Mouse (Mus musculus) cerebellum, adult 8-10 months (tissue): ENCODE data around the gene Hfm1.

ENCODE experiments used
- DNase-seq: peaks from one replicate; pipeline ENCODE4 v3.0.0; 2022

The Hfm1 gene

GRCm38 (mm10) chr5:106925488-106926368, at the start of gene Hfm1:
Gene Hfm1 (minus strand): TSS chr5:106926321.
- DNase-seq: peak; percentile 76

GRCm38 (mm10) chr5:106973883-106974282, 47.8 kb upstream of the Hfm1 start:
- DNase-seq: no peak

- DNase-seq: no peak
These were observed 41.5 kb upstream of the Hfm1 start for GRCm38 (mm10) chr5:106967578-106967977.

DNA sequence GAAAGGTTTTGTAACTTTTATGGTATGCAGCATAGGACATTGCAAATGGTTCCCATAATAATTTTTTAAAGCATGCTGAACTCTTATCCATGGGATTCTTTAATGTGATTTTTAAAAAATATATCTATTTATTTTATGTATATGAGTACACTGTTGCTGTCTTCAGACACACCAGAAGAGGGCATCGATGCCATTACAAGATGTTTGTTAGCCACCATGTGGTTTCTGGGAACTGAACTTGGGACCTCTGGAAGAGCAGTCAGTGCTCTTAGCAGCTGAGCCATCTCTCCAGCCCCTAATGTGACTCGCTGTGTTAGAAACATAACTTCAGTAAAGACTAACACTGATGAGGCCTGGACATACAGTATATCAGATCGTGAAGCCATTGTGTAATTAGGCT, 40.3 kb upstream of the Hfm1 start:
- DNase-seq: no peak

DNA sequence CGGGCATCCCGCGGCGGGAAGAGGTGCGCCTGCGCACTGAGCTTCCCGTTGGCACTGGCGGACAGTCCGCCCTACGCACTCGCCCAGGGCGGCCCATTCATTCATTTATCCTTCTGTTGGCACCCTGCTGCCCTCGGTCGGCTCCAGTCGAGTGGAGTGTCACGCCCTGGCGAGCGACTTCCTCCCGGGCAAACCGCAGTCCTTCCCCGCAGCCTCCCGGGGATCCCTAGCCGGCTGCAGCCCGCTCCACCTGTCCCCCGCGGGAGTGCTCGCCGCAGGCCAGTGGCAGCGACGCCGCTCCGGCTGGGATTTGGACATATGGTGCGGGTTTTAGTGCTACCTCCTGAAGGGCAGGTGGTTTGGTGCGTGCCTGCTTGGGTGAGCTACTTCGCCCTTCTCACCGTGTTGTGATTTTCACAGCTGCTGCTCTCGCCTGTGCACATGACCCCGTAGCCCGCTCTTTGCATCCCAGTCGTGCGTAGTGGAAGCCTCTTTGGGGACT, 38.4 kb upstream of the Hfm1 start:
- no peak for DNase-seq

DNA sequence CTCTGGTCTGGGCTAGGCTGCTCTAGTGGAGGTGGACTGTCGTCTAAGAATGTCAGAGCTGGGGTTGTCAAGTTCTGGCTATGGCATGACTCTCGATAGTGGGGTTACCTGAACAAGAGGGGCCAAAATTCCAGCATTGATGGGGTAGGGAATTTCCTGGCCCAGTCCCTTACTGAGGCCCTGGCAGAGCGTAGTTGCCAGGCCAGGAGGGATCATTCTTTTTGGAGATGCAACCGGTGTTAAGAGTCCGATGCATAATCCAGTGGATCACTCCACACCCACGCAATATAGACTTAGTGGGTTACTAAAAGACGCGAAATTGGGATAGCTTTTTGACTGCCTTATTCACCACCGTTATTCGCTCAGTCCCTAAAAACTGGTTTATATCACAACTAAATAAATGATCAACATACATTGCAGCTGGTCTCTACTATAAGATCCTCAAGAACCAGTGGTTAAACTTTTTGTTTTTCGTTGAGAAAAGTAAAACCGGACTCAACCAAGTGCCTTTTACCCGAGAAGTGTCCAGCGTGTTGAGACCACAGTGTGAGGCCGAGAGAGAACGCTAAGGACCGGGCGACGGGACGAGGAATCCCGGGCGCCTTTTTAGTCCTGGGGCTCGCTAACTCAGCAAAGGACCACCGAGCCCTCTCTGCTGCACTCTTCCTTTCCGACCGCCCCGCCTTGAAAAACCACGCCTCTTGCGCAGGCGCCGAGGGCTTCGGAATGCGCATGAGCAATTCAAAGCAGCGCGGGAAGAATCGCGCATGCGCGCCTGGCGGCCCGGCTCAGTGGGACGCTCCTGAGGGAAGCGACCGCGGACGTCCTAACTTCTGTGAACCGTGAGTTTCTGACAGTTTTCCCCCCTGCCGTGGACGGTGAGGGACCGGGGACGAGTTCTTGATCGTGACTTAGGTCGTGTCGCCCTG, 37.7 kb upstream of the Hfm1 start, which contains the start of gene Cdc7:
TSS of gene Cdc7 (plus strand) at position 739 of the 929 bp plus-strand sequence.
- peak; percentile 96 for DNase-seq

GRCm38 (mm10) chr5:106960451-106960850, 34.3 kb upstream of the Hfm1 start:
- no peak for DNase-seq

- DNase-seq: no peak
These were observed 32.9 kb upstream of the Hfm1 start for GRCm38 (mm10) chr5:106959031-106959430.

DNA sequence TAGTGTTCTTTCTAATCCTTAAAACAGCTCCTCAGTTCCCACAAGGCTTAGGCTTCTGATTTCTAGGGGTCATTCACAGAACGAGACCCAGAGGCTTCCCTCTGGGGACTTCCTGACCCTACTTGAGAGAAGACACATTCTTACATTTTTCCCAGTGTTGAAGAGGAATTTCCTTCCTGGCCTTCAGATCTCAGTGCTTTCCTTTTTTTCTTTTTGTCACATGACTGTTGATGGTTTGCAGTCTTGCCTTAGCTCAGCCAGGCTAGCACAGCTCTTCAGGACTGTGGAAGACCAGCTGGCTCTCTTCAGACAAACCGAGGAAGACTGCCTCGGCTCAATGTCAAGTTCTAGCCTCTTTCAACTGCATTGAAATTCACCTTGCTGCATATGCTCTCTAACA, 30.3 kb upstream of the Hfm1 start:
- DNase-seq: no peak

GRCm38 (mm10) chr5:106948683-106949082, 22.6 kb upstream of the Hfm1 start:
- DNase-seq: no peak

DNA sequence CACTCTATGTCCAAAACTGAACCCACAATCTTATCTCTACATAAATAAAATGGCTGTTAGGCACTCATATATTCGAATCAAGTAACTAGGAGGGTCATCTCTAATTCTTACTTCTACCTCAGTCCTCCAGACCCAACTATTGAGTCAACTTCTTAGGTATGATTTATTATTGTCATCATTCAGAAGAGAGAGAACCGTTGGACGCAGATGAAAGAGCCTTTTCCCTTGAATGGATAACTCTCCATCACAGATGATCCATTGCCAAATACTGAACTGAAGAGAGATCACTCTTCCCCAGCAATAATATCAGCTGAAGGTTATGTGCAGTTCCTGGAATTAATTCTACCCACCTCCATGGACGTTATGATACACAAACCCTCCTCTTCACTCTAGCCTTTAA, 20.2 kb upstream of the Hfm1 start:
- no peak for DNase-seq

GRCm38 (mm10) chr5:106927996-106928395, 1.9 kb upstream of the Hfm1 start:
- no peak for DNase-seq

DNA sequence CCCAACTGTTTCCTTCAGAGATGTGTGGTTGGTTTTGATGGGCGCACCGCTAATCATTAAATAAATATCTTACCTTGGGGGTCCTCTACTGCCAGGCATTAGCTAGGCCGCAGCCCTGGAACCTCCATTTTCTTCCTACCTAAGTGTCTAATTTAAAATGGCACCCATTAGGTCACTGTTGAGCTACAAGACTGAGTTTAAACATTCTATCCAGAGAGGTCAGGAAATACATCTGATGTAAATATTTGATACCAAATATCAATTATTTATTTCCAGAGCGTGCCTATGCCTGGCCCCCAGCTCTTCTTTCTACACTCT, 207 bp upstream of the Hfm1 start:
- DNase-seq: no peak

DNA sequence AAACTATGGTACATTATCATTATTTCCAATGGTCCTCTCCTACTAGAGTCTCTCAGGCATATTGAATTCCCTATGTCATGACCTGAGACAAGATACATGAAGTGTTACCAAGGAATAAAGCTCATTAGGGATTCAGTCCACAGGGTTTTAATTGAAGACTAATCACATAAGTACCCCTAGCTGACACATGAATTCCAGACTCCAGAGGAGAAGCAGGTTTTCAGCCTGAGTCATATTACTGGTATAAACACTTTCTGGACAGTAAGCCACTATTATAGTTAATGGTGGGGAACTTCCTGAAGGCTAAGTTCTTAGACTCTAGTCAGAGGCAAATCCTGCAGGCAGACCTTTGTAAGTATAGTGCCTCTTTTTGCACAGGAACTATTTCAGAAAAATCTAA, 6.8 kb downstream of the Hfm1 start:
- no peak for DNase-seq

DNA sequence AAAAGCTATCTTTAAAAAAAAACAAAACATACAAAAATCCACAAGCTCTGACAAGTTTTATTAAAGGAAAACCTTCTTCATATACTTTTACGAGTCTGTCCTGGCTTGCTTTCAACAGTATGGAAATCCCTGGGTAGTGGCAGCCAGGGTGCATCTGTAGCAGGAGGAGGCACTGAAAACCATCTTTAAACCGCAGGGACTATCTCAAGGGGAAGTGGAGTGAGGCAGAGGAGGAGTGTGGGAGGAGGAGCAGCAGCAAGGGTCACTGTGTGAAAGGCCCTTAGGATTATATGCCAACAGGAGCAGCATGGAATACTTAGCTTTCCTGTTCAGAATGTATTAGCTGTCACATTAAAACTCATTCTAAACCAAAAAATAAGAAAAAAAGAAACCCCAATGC, 29.2 kb downstream of the Hfm1 start:
- no peak for DNase-seq

- DNase-seq: peak; percentile 71
These were observed 34.3 kb downstream of the Hfm1 start for GRCm38 (mm10) chr5:106891773-106892172.

DNA sequence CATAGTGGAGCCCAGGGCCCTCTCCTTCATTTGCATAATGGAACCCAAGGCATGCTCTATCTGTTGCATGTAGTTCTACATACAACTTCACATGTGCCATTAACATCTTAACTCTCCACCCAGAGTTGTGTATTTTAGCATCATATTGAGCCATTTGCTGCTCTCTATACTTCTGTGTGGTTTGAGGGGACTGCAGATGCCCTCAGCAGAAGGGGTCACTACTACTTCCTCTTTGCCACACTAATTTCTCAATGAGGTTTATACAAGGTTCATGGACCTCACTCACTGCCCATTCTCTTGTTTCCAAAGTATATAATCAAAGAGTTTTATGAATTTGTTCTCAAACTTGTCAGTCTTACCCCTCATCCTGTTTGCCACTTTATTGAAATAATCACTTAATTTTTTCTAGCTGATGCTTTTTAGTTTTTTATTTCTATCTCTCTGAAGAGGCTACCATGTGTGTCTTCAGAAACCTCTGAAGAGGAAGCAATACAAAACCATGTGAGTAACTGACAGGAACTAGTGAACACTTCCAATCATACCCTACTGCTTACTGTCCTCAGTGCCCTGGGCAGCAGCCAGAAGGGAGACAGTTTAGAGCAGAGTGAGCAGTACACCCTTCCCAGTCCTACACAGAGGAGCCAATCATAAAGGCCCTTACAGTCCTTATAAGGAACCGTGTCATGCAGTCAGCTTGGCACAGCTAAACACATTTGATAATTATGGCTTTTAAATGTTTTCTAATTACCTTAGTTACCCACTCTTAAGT, 38.6 kb downstream of the Hfm1 start:
- no peak for DNase-seq

GRCm38 (mm10) chr5:106885517-106885916, 40.6 kb downstream of the Hfm1 start:
- DNase-seq: no peak

GRCm38 (mm10) chr5:106876438-106876837, 49.7 kb downstream of the Hfm1 start:
- DNase-seq: no peak

DNA sequence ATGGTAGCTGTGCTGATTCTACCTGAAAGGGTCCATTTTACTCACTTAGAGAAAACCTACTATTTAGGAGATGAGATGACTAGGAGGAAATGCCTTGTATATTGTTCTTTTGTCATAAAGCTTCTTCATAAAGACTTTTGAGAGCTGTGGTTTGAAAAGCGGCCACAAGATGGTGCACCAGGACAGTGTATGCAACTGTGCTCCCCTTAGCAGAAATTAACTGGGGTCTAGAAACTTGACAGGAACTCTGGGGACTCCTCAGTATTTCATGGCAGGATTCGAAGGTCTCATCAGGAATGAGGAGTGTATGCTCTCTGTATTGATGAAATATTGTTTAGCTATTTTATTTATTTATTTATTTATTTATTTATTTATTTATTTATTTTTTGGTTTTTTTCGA, 65.7 kb downstream of the Hfm1 start:
- peak; percentile 60 for DNase-seq

GRCm38 (mm10) chr5:106853284-106853683, 72.8 kb downstream of the Hfm1 start:
- DNase-seq: no peak

DNA sequence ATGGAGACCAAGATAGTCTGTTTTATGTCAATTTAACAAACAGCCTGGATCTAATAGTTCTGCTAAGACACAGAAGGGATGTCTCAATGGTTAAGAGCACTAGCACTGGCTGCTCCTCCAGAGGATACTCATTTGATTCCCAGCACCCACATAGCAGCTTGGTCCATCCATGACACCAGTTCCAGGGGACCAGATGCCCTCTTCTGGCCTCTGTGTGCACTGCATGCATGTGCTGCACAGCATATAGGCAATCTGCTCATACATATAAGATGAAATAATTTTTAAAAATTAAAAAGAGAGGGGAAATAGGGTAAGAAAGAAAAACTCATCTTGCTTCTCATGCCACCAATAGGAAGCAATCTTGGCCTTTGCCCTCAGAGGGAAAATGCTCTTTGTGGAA, 79.1 kb downstream of the Hfm1 start:
- DNase-seq: no peak

DNA sequence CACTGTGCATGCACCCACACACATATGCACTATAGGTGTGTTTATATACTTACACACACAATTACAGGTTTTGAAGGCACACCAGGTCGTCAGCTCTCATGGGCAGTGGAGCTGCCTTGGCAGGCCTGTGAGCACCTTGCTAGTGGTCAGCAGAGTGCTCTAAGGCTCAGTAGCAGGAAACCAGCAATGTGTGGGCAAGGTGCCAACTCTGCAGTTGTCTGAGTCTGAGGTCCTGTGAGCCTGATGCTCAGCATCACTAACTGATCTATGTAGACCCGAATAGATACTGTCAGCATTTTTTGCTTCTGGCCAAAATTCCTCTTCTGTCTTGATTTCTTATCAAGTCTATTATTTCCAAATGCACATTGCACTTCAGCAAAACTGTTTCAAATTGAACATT, 82.2 kb downstream of the Hfm1 start:
- no peak for DNase-seq
